Mouse (Mus musculus): ENCODE results near the gene Ifi27.
"Not testable (repeated sequence)": the region's sequence is repeated elsewhere in the genome, so short reads cannot be mapped to it uniquely, and the experiment has no call there.

Gene Ifi27

DNA sequence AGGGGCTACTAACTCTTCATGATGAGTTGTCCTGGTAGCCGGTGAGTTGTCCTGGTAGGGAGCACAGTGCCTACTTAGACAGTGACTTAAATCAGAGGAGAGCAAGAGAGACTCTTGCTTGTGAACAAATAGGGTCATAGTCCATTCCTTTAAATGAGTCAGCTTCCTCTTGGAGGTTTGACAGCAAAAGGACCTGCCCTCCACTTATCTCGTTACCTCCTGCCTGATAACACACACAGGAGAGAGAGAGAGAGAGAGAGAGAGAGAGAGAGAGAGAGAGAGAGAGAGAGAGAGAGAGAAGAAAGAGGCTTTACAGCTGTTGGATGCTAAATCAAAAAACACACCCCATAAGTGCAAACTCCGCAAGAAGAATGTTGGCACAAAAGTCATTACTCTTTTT lies 23.1 kb downstream of the Ifi27 start, which contains the start of gene Ifi27l2b:
Ifi27l2b (minus strand) TSS at position 84 of the 400 bp plus-strand sequence.
- no peak for DNase-seq

DNA sequence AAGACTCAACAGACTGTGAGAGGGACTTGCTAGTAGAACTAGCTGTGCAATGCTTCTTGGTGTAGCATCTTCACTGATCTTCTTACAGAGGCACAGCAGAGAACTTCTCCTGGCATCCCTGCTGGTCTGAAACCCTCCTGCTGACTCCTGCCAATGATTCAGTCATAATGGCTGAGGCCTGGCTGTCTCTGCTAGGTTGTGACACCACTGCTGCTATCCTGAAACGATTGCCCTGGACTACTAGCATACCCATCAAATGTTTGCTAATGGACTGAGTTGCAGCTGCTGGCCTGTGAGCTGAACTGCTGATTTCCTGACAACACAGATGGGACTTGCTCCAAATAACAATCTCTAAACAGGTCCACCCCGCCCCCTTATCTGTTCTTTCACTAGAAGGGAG lies 40.5 kb downstream of the Ifi27 start:
- DNase-seq, result no peak

DNA sequence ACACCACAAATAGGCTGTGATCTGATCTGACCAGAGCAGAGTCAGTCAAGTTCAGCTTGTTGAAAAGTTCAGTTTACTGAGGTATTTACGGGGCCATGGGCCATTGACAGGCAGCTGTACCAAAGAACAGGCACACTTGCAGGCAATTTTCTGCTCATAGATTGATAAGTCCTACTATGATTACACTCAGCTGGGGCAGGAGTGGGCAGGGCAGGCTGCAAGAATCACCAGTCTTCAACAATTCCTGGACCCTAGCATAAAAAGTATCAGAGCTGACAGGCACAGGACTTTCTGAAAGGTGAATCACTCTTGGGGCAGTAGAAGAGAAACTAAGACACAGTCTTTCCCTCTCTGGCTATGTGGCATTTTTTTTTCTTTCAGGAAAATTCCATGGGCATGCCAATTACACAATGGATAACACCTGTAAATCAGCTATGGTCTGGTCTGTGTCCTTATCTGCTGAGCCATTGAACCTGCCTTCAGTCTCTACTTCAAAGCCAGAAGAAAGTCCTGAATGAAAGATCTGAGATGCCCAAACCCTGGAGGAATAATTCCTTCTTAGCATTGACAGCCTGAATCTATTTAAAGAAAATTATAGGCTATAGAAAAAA lies 42.9 kb downstream of the Ifi27 start:
- DNase-seq, result no peak

DNA sequence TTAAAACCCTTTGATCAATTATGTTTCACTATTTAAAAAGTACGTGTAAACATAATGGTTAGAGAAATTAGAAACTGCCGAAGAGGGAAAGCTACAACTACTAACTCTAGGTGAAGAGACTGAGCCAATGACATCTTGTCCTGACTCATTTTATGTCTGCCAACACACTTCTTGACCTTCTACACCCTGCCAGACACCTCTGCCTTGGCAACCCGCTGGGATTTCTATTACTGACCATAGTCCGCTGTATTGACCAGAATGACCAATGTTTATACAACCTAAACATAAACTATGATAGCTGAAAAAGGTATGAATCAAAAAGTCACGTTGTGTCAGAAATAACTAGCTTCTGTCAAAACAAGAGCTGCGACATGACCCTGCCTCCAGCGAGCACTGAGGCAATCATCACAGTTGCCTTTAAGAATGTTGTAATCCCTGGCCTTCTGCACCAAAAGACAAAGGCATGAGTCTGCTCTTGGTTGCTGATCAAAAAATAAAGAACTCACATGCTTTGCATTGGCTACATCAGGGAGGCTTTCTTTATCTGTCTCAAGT lies 43.5 kb downstream of the Ifi27 start:
- DNase-seq, result no peak

DNA sequence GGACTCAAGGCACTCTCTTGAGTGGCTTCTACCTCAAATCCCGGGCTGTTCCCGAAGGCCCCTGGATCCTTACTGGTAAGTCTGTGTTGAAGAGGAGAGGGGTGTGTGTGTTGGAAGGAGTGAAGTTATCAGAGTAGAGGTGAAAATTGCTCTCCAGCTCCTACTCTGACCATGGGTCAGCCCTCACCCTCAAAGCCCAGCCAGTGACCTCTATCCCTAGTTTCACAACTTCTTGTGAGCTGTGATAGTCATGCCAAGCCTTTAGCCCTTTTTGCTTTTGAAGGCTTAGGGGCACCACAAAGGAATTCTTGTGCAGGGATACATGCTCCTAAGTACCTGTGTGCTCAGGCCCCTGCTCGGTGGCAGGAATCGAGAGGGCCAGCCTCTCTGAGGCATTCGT lies 47.7 kb downstream of the Ifi27 start:
- DNase-seq, result no peak

DNA sequence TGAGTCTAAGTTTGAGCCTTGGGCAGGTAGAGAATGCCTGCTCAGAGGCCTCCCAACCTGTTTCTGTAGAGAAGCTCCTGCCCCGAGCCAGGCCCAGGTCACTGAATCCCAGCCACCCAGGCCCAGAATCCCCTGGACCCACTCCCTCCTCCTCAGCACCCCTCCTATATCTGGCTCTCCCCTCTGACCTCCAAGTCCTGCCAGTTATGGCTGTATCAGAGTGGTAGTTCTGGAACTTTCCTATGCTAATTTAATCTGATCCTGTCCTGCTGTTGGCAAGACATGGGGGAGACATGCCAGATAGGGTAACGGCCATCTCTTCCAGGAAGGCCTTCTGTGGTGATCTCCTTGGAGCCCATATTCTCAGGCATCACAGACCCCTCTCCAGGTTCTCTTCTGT lies 48.8 kb downstream of the Ifi27 start:
- DNase-seq, result no peak

DNA sequence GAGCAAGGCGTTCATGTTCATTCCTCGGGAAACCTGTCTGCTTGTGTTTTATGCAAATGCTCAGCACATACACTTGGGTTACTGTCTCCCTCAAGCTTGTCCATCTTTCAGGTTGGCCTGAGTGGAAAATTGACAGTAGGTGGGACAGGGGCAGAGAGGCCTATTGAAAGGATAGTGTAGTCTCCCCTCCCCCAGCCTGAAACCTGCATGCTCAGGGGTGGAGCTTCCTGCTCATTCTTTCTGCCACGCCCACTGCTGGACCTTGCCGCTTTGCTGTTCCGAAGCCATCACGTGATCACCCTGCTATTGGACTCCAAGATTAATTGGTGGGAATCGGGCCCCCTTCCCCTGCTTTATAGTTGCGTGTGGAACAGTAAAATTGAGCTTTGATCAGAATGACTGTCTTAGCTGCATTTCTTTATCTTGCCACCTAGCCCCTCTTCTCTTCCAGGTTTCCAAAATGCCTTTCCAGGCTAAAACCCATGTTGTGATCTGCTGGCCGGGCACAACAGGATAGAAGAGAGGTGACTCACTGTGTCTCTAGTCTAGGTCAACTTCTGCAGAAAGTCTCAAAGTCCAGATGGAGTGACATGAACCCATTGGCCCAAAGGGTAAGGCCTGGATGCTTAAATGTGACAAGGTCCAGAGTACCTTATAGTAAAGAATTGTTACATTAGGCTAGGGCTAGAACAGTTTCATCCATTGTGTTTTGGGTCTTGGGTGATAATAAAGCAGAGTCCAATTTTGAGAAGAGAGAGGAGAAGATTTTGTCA lies 50.4 kb downstream of the Ifi27 start:
- DNase-seq, result not testable (repeated sequence)

DNA sequence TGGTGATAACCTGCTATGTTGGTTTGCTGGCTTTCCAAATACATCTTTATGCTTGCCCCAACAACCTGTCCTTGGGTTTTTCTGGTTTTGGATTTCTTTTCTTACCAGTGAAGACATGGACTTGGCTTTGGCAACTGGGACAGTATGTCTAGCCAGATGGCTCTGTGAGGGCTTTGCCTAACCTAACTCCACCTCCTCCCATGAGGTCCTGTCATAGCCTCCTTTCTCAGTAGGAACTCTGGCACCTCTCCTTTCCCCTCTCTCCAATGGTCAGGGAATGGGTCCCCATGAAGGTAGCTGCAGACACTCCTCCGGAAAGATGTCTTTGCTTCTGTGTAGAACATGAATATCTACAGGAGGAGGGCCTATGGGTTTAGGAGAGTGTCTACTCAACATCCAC lies 52.7 kb downstream of the Ifi27 start:
- no peak for DNase-seq

DNA sequence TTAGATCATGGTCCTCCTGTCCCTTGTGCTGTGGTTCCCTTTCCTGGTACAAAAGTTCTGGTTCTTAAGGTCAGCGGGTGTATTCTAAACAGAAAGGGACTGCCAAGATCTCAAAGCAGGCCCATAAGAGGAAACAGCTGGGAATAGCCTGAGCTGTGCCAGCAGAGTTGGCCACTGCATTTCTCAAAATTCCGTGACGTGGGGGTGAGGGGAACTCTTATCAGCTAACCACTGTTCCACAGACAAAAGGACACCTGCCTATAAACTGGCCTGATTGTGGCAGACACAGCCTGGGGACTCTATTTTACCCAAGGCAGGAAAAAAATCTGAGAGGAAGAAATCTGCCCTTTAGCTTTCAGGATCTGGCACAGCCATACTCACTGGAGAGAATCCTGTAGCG lies 53.3 kb downstream of the Ifi27 start:
- DNase-seq, result no peak

DNA sequence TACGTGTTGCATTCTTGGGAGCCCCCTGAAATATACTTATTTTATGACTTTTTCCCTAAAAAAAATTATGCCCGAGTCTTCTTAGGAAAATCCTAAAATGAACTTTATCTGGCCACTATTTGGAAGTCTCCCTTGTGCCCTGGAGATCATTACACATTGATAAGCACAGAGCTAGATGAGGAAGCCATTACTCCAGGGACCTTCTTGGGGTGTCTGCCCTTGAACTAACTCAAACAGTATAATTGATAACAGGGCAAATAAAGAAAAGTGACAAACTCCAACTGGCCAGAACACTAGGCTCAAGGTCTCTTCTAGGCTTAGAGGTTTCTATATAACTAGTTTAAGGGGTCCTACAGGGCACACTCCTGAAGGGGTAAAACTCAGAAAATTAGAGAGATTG lies 53.7 kb downstream of the Ifi27 start:
- DNase-seq, result no peak
